Mouse (Mus musculus) forebrain, embryonic 11.5 days (tissue): ENCODE measurements around the gene Olfr690. TPM values are rescaled to one million over a fixed set of nuclear protein-coding genes. Genes with fewer than 3 reads are reported as not detected.

Source experiments
- ATAC-seq: fragments of 200-750 bp; cut with Nextera tagmentation; replicated peaks from 2 replicates; pipeline ENCODE4 v1.8.0; 2017; ENCODE audit warnings: moderate TSS enrichment; ENCODE audit not compliant: low FRiP score
- DNase-seq: peaks from one replicate; pipeline ENCODE4 v3.0.0-alpha.2; 2017; ENCODE audit warnings: low spot score
- H3K27ac ChIP-seq: fragments of 300-500 bp; sonication (generic); 2 replicates; pipeline ENCODE4 v1.5.1; 2014; ENCODE audit warnings: low read depth, low read length
- H3K27me3 ChIP-seq: fragments of 300-500 bp; sonication (generic); 2 replicates; pipeline ENCODE4 v1.6.1; 2014; ENCODE audit warnings: mild to moderate bottlenecking, low read length, mixed read lengths; ENCODE audit not compliant: control insufficient read depth, insufficient read depth
- H3K36me3 ChIP-seq: fragments of 300-500 bp; sonication (generic); 2 replicates; pipeline ENCODE4 v1.6.1; 2014; ENCODE audit warnings: mild to moderate bottlenecking, low read length, moderate library complexity, mixed read lengths; ENCODE audit not compliant: control insufficient read depth, insufficient read depth
- H3K4me1 ChIP-seq: fragments of 300-500 bp; sonication (generic); replicated peaks from 2 replicates; pipeline ENCODE4 v1.6.1; 2014; ENCODE audit warnings: low read length, mixed read lengths; ENCODE audit not compliant: control insufficient read depth, insufficient read depth
- H3K4me2 ChIP-seq: fragments of 300-500 bp; sonication (generic); 2 replicates; pipeline ENCODE4 v1.6.1; 2014; ENCODE audit warnings: low read depth, mild to moderate bottlenecking, low read length, moderate library complexity, mixed read lengths; ENCODE audit not compliant: severe bottlenecking
- H3K4me3 ChIP-seq: fragments of 300-500 bp; sonication (generic); 2 replicates; pipeline ENCODE4 v1.5.1; 2014; ENCODE audit warnings: low read depth, low read length
- H3K9ac ChIP-seq: fragments of 300-500 bp; sonication (generic); 2 replicates; pipeline ENCODE4 v1.6.1; 2014; ENCODE audit warnings: low read length
- H3K9me3 ChIP-seq: fragments of 300-500 bp; sonication (generic); 2 replicates; pipeline ENCODE4 v1.6.1; 2016; ENCODE audit warnings: low read length, mixed read lengths; ENCODE audit not compliant: control insufficient read depth
- WGBS: fragments of 180-500 bp; shearing (Covaris S2); extraction: QIAGEN DNeasy Blood & Tissue Kit; methylation state at CpG from one replicate; pipeline ENCODE4 v1.1.7; 2014; 5-methylcytosine and 5-hydroxymethylcytosine counted together
- polyA plus RNA-seq: library from polyadenylated mRNA; unstranded; fragments of >200 nt; fragmentation: Nextera tagmentation; extraction: Ambion mirVana; gene quantifications from 2 replicates; pipeline ENCODE4 v1.2.1, GENCODE M21; 2014

Gene Olfr690
- not detected in 2 replicates for polyA plus RNA-seq

DNA sequence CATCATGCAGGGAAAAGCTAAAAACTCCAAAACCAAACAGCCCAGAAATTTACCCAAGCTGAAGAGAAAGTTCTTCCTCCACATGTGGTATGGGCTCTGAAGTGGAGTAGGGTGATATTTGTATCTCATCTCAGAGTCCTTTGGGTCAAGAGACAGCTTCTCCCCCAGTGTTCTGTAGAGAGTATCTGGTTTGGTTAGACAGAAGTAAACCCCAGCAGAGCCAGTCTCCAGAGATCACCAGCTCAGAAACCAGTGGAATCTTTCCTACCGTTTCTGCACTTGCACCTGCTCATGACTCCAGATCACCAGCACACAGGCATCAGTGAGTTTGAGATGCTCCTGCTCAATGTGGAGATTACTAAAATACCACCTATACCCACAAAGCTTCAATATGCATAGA, at the start of gene Olfr690:
Gene Olfr690, minus strand, starts transcription at position 101 of the 400 bp plus-strand sequence.
- H3K9me3 ChIP-seq, result no peaks in the 10 kb centered on the region
- DNase-seq (no peak), ATAC-seq (no peak)
- WGBS, result 94% methylated on average over 1 of the region's 1 CpGs
- no peak within 1 kb of the TSS for H3K27ac ChIP-seq
- H3K9ac ChIP-seq, result no peak within 1 kb of the TSS
- H3K36me3 ChIP-seq, result no peaks in the 10 kb centered on the region
- no peaks in the 10 kb centered on the region for H3K27me3 ChIP-seq
- H3K4me1 ChIP-seq, result no peaks in the 10 kb centered on the region
- no peak within 1 kb of the TSS for H3K4me2 ChIP-seq
- H3K4me3 ChIP-seq, result no peak within 1 kb of the TSS

GRCm38 (mm10) chr7:105380329-105380728, 46.4 kb upstream of the Olfr690 start:
- DNase-seq (no peak), ATAC-seq (no peak)
- H3K36me3 ChIP-seq, result peaks cover 4% of the 10 kb centered on the region; the same call in 1 of the 2 replicates
- no peak overlapping the region for H3K4me2 ChIP-seq
- no peaks in the 10 kb centered on the region for H3K4me1 ChIP-seq
- H3K4me3 ChIP-seq, result no peak overlapping the region
- no peak overlapping the region for H3K27ac ChIP-seq
- WGBS, result 93% methylated on average over 3 of the region's 3 CpGs
- H3K9ac ChIP-seq, result no peak overlapping the region
- no peaks in the 10 kb centered on the region for H3K27me3 ChIP-seq
- H3K9me3 ChIP-seq, result no peaks in the 10 kb centered on the region

GRCm38 (mm10) chr7:105374866-105375265, 41.0 kb upstream of the Olfr690 start, which contains the start of gene Gm5901:
TSS of gene Gm5901 (plus strand) at chr7:105375038.
- no peak within 1 kb of the TSS for H3K4me2 ChIP-seq
- H3K36me3 ChIP-seq, result no peaks in the 10 kb centered on the region; the same call in 1 of the 2 replicates
- ATAC-seq (peak; percentile 40; the same call in 1 of the 2 replicates), DNase-seq (no peak)
- no peaks in the 10 kb centered on the region for H3K4me1 ChIP-seq
- no peaks in the 10 kb centered on the region for H3K9me3 ChIP-seq
- no peaks in the 10 kb centered on the region for H3K27me3 ChIP-seq
- no peak within 1 kb of the TSS for H3K4me3 ChIP-seq
- H3K9ac ChIP-seq, result no peak within 1 kb of the TSS
- H3K27ac ChIP-seq, result no peak within 1 kb of the TSS
- 89% methylated on average over 1 of the region's 1 CpGs for WGBS

- Histone ChIP-seq H3K36me3 (no peaks in the 10 kb centered on the region; the same call in 1 of the 2 replicates), H3K9ac (no peak overlapping the region), H3K27me3 (no peaks in the 10 kb centered on the region), H3K9me3 (no peaks in the 10 kb centered on the region), H3K4me2 (no peak overlapping the region), H3K27ac (no peak overlapping the region), H3K4me3 (no peak overlapping the region), H3K4me1 (no peaks in the 10 kb centered on the region)
- no peak for ATAC-seq
- WGBS, result 94% methylated on average over 3 of the region's 3 CpGs
- no peak for DNase-seq
Observed at GRCm38 (mm10) chr7:105373976-105374375, 40.1 kb upstream of the Olfr690 start.

GRCm38 (mm10) chr7:105373509-105373908, 39.6 kb upstream of the Olfr690 start:
- Histone ChIP-seq H3K9ac (no peak overlapping the region), H3K27ac (no peak overlapping the region), H3K4me2 (no peak overlapping the region), H3K9me3 (no peaks in the 10 kb centered on the region), H3K4me1 (no peaks in the 10 kb centered on the region), H3K27me3 (no peaks in the 10 kb centered on the region), H3K36me3 (no peaks in the 10 kb centered on the region; the same call in 1 of the 2 replicates), H3K4me3 (no peak overlapping the region)
- WGBS, result 97% methylated on average over 4 of the region's 4 CpGs
- no peak for DNase-seq
- no peak for ATAC-seq

GRCm38 (mm10) chr7:105372912-105373311, 39.0 kb upstream of the Olfr690 start:
- no peak for ATAC-seq
- Histone ChIP-seq H3K27ac (no peak overlapping the region), H3K36me3 (no peaks in the 10 kb centered on the region; the same call in 1 of the 2 replicates), H3K27me3 (no peaks in the 10 kb centered on the region), H3K9ac (no peak overlapping the region), H3K4me1 (no peaks in the 10 kb centered on the region), H3K9me3 (no peaks in the 10 kb centered on the region), H3K4me2 (no peak overlapping the region), H3K4me3 (no peak overlapping the region)
- 88% methylated on average over 1 of the region's 1 CpGs for WGBS
- DNase-seq, result no peak

- no peak overlapping the region for H3K9ac ChIP-seq
- no peaks in the 10 kb centered on the region for H3K36me3 ChIP-seq
- ATAC-seq, result no peak
- no peak overlapping the region for H3K27ac ChIP-seq
- H3K9me3 ChIP-seq, result no peaks in the 10 kb centered on the region
- H3K4me2 ChIP-seq, result no peak overlapping the region
- 96% methylated on average over 4 of the region's 4 CpGs for WGBS
- DNase-seq, result no peak
- no peak overlapping the region for H3K4me3 ChIP-seq
- no peaks in the 10 kb centered on the region for H3K27me3 ChIP-seq
- H3K4me1 ChIP-seq, result no peaks in the 10 kb centered on the region
Observed at GRCm38 (mm10) chr7:105368521-105368920, 34.6 kb upstream of the Olfr690 start.

DNA sequence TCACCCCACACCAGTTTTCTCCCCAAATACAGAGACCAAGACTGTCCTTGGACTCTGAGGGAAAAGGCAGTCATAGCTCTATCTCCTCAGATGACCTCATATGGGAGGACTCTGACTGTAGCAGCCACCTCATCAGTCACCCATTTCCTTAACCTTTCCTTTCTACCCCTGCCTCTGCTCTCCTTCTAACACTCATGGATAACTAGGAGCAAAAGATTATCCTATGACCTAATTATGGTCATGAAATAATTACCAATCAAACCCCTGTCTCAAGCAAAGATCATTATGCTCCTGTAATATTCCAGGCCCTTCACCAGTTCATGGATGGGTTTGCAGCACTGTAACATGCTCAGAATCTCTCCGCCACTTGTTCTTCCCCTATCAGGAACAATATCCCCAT, 34.0 kb upstream of the Olfr690 start, which contains the start of gene Olfr692:
Gene Olfr692, plus strand, starts transcription at position 301 of the 400 bp plus-strand sequence.
- no peak within 1 kb of the TSS for H3K4me3 ChIP-seq
- no peaks in the 10 kb centered on the region for H3K4me1 ChIP-seq
- no peak within 1 kb of the TSS for H3K27ac ChIP-seq
- no peak within 1 kb of the TSS for H3K9ac ChIP-seq
- no peaks in the 10 kb centered on the region for H3K9me3 ChIP-seq
- WGBS, result 96% methylated on average over 1 of the region's 1 CpGs
- ATAC-seq (no peak), DNase-seq (no peak)
- no peaks in the 10 kb centered on the region for H3K27me3 ChIP-seq
- no peak within 1 kb of the TSS for H3K4me2 ChIP-seq
- H3K36me3 ChIP-seq, result no peaks in the 10 kb centered on the region

- no peak for DNase-seq
- no peak for ATAC-seq
- Histone ChIP-seq H3K4me2 (no peak overlapping the region), H3K27me3 (no peaks in the 10 kb centered on the region), H3K9me3 (no peaks in the 10 kb centered on the region), H3K4me3 (no peak overlapping the region), H3K9ac (no peak overlapping the region), H3K27ac (no peak overlapping the region), H3K36me3 (no peaks in the 10 kb centered on the region), H3K4me1 (no peaks in the 10 kb centered on the region)
- whole genome bisulfite sequencing, result 87% methylated on average over 5 of the region's 5 CpGs
Observed at GRCm38 (mm10) chr7:105367268-105367667, 33.4 kb upstream of the Olfr690 start.
